ENCODE assay signal across 7 mouse cellular contexts in genomic region chr5:72202016-72202415, GRCm38 (mm10). TPM values are rescaled to one million over a fixed set of nuclear protein-coding genes. Genes with fewer than 3 reads are reported as not detected.
DNase-seq lines count a peak whose midpoint lies in the region; TF ChIP-seq lines count a peak whose summit lies in the region.

No protein-coding gene starts in this region.

- H3K36me3 ChIP-seq in thymus, adult 2 months (ENCODE audit: control insufficient read depth, insufficient read depth, low read length) = no peaks in the 10 kb centered on the region

- peaks cover 2% of the 10 kb centered on the region for H3K4me1 ChIP-seq in thymus, adult 2 months (replicated peaks; ENCODE audit: control insufficient read depth, insufficient read depth, low read length)
- H3K4me1 ChIP-seq in embryonic fibroblast, embryonic 13.5 days (ENCODE audit: control insufficient read depth, insufficient read depth, low read length) = peaks cover 3% of the 10 kb centered on the region; the same call in 1 of the 2 replicates
- peaks cover 16% of the 10 kb centered on the region for H3K4me1 ChIP-seq in lung, adult 2 months (ENCODE audit: control insufficient read depth, insufficient read depth, low read length)

- H3K4me3 ChIP-seq in thymus, adult 2 months (ENCODE audit: control insufficient read depth, insufficient read depth, low read length) = no peak overlapping the region
- H3K4me3 ChIP-seq in embryonic fibroblast, embryonic 13.5 days (ENCODE audit: insufficient read depth, low read length) = no peak overlapping the region
- no peak overlapping the region for H3K4me3 ChIP-seq in lung, adult 2 months (replicated peaks; ENCODE audit: extremely low read depth, low read depth, low read length)

- TF ChIP-seq CTCF in thymus, adult 2 months (IDR thresholded peaks at IDR 0.05; ENCODE audit: borderline replicate concordance, control insufficient read depth, extremely low read depth, insufficient read depth, low read length, poor library complexity) = no peak
- no peak for TF ChIP-seq CTCF in embryonic fibroblast, embryonic 13.5 days (IDR thresholded peaks at IDR 0.05; ENCODE audit: borderline replicate concordance, insufficient read depth, low read length)
- TF ChIP-seq CTCF in lung, adult 2 months (IDR thresholded peaks at IDR 0.05; ENCODE audit: insufficient read depth, low read length) = no peak

- WGBS in thymus, adult 2 months = 78% methylated on average over 10 of the region's 10 CpGs
- WGBS in lung, adult 2 months = 45% methylated on average over 10 of the region's 10 CpGs

- TF ChIP-seq POLR2A in thymus, adult 2 months (IDR thresholded peaks at IDR 0.05; ENCODE audit: control insufficient read depth, extremely low read depth, insufficient read depth, low read length, poor library complexity) = no peak
- TF ChIP-seq POLR2A in embryonic fibroblast, embryonic 13.5 days (IDR thresholded peaks at IDR 0.05; ENCODE audit: low read depth, low read length) = no peak
- no peak for TF ChIP-seq POLR2A in lung, adult 2 months (IDR thresholded peaks at IDR 0.05; ENCODE audit: borderline replicate concordance, extremely low read depth, low read depth, low read length)

- no peak overlapping the region for H3K27ac ChIP-seq in thymus, adult 2 months (ENCODE audit: control insufficient read depth, insufficient read depth, low read length)
- peak overlapping the region; percentile 64 for H3K27ac ChIP-seq in embryonic fibroblast, embryonic 13.5 days (ENCODE audit: insufficient read depth, low read length)

- peak; percentile 9 for DNase-seq in thymus, adult 2 months
- DNase-seq in thymus, adult 18-20 months = no peak
- peak; percentile 25 for DNase-seq in heart, postnatal 4 days
- peak; percentile 34 for DNase-seq in lung, adult 2 months
- no peak for DNase-seq in left cerebral cortex, postnatal 4 days
- no peak for DNase-seq in adipocyte (ENCODE audit: low spot score)

- no peaks in the 10 kb centered on the region for H3K27me3 ChIP-seq in thymus, adult 2 months (ENCODE audit: control insufficient read depth, insufficient read depth, low read length)

- intact Hi-C loops in left cerebral cortex, postnatal 4 days (cut with DNase I) = no loop called here

RNA-seq across cellular contexts. Expression of gene Commd8, which starts 34.0 kb away (rescaled TPM):
- polyA plus RNA-seq in thymus, adult 2 months (2012; rRNA removed) = 7.0 and 7.9 TPM in 2 replicates
- 88.4 and 90.2 TPM in 2 replicates for polyA plus RNA-seq in embryonic fibroblast, embryonic 13.5 days (2011; ENCODE audit: insufficient read length, low read depth, missing spikeins)
- 10 to 100 TPM; 43.2 to 46.3 TPM for total RNA-seq in heart, postnatal 4 days (2021)
- polyA plus RNA-seq in lung, adult 2 months (2012; rRNA removed) = 3.8 and 7.2 TPM in 2 replicates
- 10 to 100 TPM; 72.6 to 74.9 TPM for total RNA-seq in left cerebral cortex, postnatal 4 days (2021)

Comparison
In these comparisons a context has a peak if more than half of its experiments do, and no peak if none do; other contexts are left out.
1. DNase-seq: peak in thymus, adult 2 months (single experiment), heart, postnatal 4 days (single experiment) and lung, adult 2 months (single experiment); none in thymus, adult 18-20 months (0 of 2), left cerebral cortex, postnatal 4 days (single experiment) and adipocyte (single experiment).
2. RNA of gene Commd8, which starts 34.0 kb away (polyA plus RNA-seq): 88.4 to 90.2 TPM in embryonic fibroblast, embryonic 13.5 days; 7.0 to 7.9 TPM in thymus, adult 2 months and 3.8 to 7.2 TPM in lung, adult 2 months; every median in the first group is over 10 times any median in the second.